Mouse (Mus musculus) stomach, embryonic 15.5 days (tissue): ENCODE results near the gene 2610528A11Rik. TPM values are rescaled to one million over a fixed set of nuclear protein-coding genes. Genes with fewer than 3 reads are reported as not detected.

Experiments used
- ATAC-seq: fragments of 200-750 bp; cut with Nextera tagmentation; 2 replicates; pipeline ENCODE4 v1.8.0; 2017; ENCODE audit warnings: low read depth, moderate number of reproducible peaks, moderate TSS enrichment; ENCODE audit not compliant: insufficient read depth, low FRiP score
- H3K27ac ChIP-seq: fragments of 300-500 bp; sonication (generic); 2 replicates; pipeline ENCODE4 v1.5.1; 2015; ENCODE audit warnings: mild to moderate bottlenecking, inconsistent platforms
- H3K27me3 ChIP-seq: fragments of 300-500 bp; sonication (generic); replicated peaks from 2 replicates; pipeline ENCODE4 v1.6.1; 2015; ENCODE audit warnings: inconsistent platforms
- H3K36me3 ChIP-seq: fragments of 300-500 bp; sonication (generic); 2 replicates; pipeline ENCODE4 v1.6.1; 2015; ENCODE audit warnings: inconsistent platforms
- H3K4me1 ChIP-seq: fragments of 300-500 bp; sonication (generic); 2 replicates; pipeline ENCODE4 v1.6.1; 2015; ENCODE audit warnings: inconsistent platforms
- H3K4me2 ChIP-seq: fragments of 300-500 bp; sonication (generic); 2 replicates; pipeline ENCODE4 v1.6.1; 2015; ENCODE audit warnings: mild to moderate bottlenecking, inconsistent platforms
- H3K4me3 ChIP-seq: fragments of 300-500 bp; sonication (generic); replicated peaks from 2 replicates; pipeline ENCODE4 v1.5.1; 2015; ENCODE audit warnings: inconsistent platforms
- H3K9ac ChIP-seq: fragments of 300-500 bp; sonication (generic); 2 replicates; pipeline ENCODE4 v1.6.1; 2015; ENCODE audit warnings: inconsistent platforms
- H3K9me3 ChIP-seq: fragments of 300-500 bp; sonication (generic); 2 replicates; pipeline ENCODE4 v1.6.1; 2016; ENCODE audit warnings: inconsistent platforms
- WGBS: fragments of 180-500 bp; shearing (Covaris S2); methylation state at CpG from one replicate; pipeline ENCODE4 v1.1.7; 2015; 5-methylcytosine and 5-hydroxymethylcytosine counted together
- polyA plus RNA-seq: library from polyadenylated mRNA; unstranded; fragments of >200 nt; fragmentation: Nextera tagmentation; extraction: Ambion mirVana; gene quantifications from 2 replicates; pipeline ENCODE4 v1.2.1, GENCODE M21; 2015

The 2610528A11Rik gene
- polyA plus RNA-seq, 1 experiment from 2014 or later, result 12.5 TPM

DNA sequence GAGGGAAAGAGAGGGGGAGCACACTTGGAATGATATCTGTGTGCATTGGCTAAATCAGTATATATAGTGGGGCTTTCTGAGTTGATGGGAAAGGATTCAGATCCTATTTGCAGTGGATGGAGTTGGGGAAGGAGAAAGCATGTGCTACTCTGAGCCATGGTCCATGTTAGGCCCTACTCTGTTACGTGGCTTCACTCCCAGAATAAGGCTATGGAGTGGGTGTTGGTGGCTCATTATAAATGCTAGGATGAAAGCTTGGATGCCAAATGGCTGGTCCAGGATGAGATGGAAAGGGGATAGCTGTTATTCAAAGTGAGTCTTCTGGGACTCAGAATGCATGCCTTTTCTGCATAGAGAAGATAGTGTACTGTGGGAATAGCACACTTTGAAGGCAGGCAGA, 33.1 kb downstream of the 2610528A11Rik start:
- ATAC-seq, result no peak
- Histone ChIP-seq H3K27ac (no peak overlapping the region), H3K36me3 (no peaks in the 10 kb centered on the region), H3K4me2 (no peak overlapping the region), H3K9ac (no peak overlapping the region), H3K27me3 (no peaks in the 10 kb centered on the region), H3K4me3 (no peak overlapping the region), H3K9me3 (no peaks in the 10 kb centered on the region), H3K4me1 (no peaks in the 10 kb centered on the region)
- 73% methylated on average over 1 of the region's 1 CpGs for WGBS

DNA sequence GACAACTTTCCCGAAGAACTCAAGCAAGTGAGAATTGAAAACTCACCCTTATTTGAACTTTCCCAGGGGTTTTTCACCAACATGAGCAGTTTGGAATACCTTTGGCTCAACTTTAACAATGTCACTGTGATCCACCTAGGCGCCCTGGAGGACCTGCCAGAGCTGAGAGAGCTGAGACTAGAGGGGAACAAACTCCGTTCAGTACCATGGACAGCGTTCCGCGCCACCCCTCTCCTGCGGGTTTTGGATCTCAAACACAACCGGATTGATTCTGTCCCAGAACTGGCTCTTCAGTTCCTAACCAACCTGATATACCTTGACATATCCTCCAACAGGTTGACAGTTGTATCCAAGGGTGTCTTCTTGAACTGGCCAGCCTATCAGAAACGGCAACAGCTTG, 45.3 kb downstream of the 2610528A11Rik start:
- Histone ChIP-seq H3K4me2 (no peak overlapping the region), H3K9ac (no peak overlapping the region), H3K36me3 (no peaks in the 10 kb centered on the region), H3K27me3 (no peaks in the 10 kb centered on the region), H3K4me1 (no peaks in the 10 kb centered on the region), H3K9me3 (no peaks in the 10 kb centered on the region), H3K27ac (no peak overlapping the region), H3K4me3 (no peak overlapping the region)
- WGBS, result 18% methylated on average over 9 of the region's 9 CpGs
- ATAC-seq, result no peak

DNA sequence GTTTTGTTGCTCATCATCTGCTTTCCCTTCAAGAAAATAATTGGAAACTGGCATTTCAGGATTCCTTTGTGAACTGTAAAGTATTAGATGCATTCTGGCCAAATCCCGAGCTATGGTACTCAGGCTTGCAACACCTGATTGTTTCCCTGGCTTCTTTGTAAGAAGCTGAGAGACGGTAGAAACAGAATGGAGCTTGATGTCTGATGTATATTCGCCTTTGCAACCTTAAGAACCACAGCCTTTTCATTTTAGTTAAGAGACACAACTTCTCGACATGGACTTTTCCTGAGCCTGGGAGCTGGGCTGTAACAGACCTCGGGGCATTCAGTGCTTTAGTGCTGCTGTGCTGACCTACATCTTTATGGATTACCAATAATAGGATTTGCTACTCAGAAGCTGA, 46.2 kb downstream of the 2610528A11Rik start, which contains the start of gene Lrit2:
TSS of gene Lrit2 (plus strand) at position 301 of the 400 bp plus-strand sequence.
- no peaks in the 10 kb centered on the region for H3K27me3 ChIP-seq
- ATAC-seq, result no peak
- H3K4me3 ChIP-seq, result no peak within 1 kb of the TSS
- WGBS, result 73% methylated on average over 5 of the region's 5 CpGs
- no peak within 1 kb of the TSS for H3K9ac ChIP-seq
- H3K4me1 ChIP-seq, result no peaks in the 10 kb centered on the region
- no peaks in the 10 kb centered on the region for H3K36me3 ChIP-seq
- H3K9me3 ChIP-seq, result no peaks in the 10 kb centered on the region
- no peak within 1 kb of the TSS for H3K4me2 ChIP-seq
- no peak within 1 kb of the TSS for H3K27ac ChIP-seq

DNA sequence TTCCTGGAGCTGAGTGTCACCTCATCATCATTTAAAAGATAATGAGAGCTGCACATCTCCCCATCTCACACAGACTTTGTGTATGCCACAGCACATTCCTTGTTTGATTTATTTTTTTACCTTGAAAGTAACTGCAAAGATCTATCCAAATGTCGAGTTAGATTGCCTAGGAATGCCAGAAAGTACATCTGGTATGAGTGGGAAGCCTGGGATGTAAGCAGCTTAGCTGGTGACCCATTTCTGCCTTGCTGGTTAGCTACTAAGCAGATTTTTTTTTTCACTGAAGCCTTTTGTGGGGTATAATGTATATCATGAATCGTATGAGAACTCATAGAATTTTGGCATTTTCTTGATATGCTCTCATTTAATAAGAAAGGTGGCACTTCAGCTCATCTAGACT, 47.2 kb downstream of the 2610528A11Rik start:
- ATAC-seq, result no peak
- Histone ChIP-seq H3K9ac (no peak overlapping the region), H3K36me3 (no peaks in the 10 kb centered on the region), H3K4me3 (no peak overlapping the region), H3K9me3 (no peaks in the 10 kb centered on the region), H3K27ac (no peak overlapping the region), H3K4me2 (no peak overlapping the region), H3K27me3 (no peaks in the 10 kb centered on the region), H3K4me1 (no peaks in the 10 kb centered on the region)
- WGBS, result 60% methylated on average over 2 of the region's 2 CpGs

DNA sequence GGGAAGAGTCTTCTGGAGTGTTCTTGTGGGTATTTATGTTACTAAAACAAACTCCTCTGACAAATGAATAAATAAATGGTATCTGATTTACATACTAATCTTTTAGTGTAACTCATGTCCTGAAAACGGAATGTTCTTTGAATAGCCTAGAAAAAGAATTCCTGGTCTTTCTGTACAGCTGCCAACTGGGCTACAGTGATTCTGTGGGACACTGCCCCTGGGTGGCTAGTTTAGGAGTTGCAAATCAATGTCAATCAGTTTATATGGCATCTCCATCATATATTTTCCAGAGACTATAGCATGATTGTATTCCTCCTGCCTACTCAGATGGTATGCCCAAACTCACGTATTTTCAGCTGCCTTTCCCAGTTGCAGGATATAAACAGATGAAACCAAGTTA, 49.0 kb downstream of the 2610528A11Rik start:
- Histone ChIP-seq H3K27ac (no peak overlapping the region), H3K9me3 (no peaks in the 10 kb centered on the region), H3K36me3 (no peaks in the 10 kb centered on the region), H3K27me3 (no peaks in the 10 kb centered on the region), H3K9ac (no peak overlapping the region), H3K4me2 (no peak overlapping the region), H3K4me1 (no peaks in the 10 kb centered on the region), H3K4me3 (no peak overlapping the region)
- ATAC-seq, result no peak
- 62% methylated on average over 2 of the region's 2 CpGs for WGBS

Other genes starting within 250 kb of the 2610528A11Rik start
- gene Ccser2, start 145.2 kb downstream of the 2610528A11Rik start, polyA plus RNA-seq, result 26.7 and 32.1 TPM in 2 replicates
- gene Rgr, start 65.1 kb downstream of the 2610528A11Rik start, polyA plus RNA-seq, result not detected in 2 replicates
- gene Lrit1, start 59.2 kb downstream of the 2610528A11Rik start, polyA plus RNA-seq, result not detected in 2 replicates
- not detected in 2 replicates for gene Lrit2, start 46.1 kb downstream of the 2610528A11Rik start, polyA plus RNA-seq
- 0.18 and 0.32 TPM in 2 replicates for gene Cdhr1, start 15.7 kb downstream of the 2610528A11Rik start, polyA plus RNA-seq
- gene Ghitm, start 21.2 kb upstream of the 2610528A11Rik start, polyA plus RNA-seq, result 221 and 233 TPM in 2 replicates